Mouse (Mus musculus) right cerebral cortex, postnatal 10 days (tissue): ENCODE measurements around the gene 1810009A15Rik.
"Not testable (repeated sequence)": the region's sequence is repeated elsewhere in the genome, so short reads cannot be mapped to it uniquely, and the experiment has no call there.

Experiments
- DNase-seq, 2 experiments: peaks; one replicate each; pipeline ENCODE4 v3.0.0; 2021; ENCODE audit warnings: low spot score in 2 of 2

The 1810009A15Rik gene

GRCm38 (mm10) chr19:8888511-8889385 is at the start of gene 1810009A15Rik, which contains the start of gene Gm49416:
1810009A15Rik (plus strand) TSS chr19:8888853.
Gm49416 (plus strand) TSS chr19:8888926.
- peak; percentile 97 to 98 for DNase-seq

- DNase-seq, result peak; percentile 90 to 93
These were observed 49.3 kb upstream of the 1810009A15Rik start, which contains the start of gene Gng3 for GRCm38 (mm10) chr19:8839103-8839907. Gng3 (minus strand) TSS chr19:8839194.

GRCm38 (mm10) chr19:8839908-8840791 is 48.5 kb upstream of the 1810009A15Rik start:
- peak; percentile 81 to 87 for DNase-seq

GRCm38 (mm10) chr19:8841012-8841411 is 47.6 kb upstream of the 1810009A15Rik start:
- DNase-seq, result no peak

- no peak for DNase-seq
These were observed 45.7 kb upstream of the 1810009A15Rik start for GRCm38 (mm10) chr19:8842961-8843360.

- DNase-seq, result peak; percentile 72 to 86
These were observed 44.1 kb upstream of the 1810009A15Rik start for GRCm38 (mm10) chr19:8844371-8845129.

GRCm38 (mm10) chr19:8848356-8848755 is 40.3 kb upstream of the 1810009A15Rik start:
- no peak for DNase-seq

DNA sequence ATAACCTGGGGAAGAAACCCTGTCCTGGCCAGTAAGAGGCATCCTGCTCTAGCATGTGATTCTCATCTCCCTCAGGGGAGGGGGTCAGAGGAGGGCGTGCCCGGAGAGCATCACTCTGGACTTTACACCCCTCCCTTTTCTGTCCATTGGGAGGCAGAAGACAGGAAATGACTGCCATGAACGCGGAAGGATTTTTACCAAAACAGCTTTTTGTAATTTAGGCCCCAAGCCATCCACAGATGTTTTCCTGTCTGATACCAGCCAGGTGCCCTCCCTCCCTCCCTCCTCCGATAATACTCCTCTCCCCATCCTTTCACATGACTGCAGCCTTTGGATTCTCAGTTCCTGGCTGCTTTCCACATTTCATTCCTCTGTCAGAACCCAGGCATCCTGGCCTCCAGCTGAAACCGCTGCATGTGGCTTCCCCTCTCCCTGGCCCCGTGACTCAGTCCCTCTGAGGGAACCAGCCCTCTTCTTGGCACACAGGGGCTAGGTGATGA is 38.2 kb upstream of the 1810009A15Rik start, which contains the start of gene Lrrn4cl:
Gene Lrrn4cl, plus strand, starts transcription at position 367 of the 500 bp plus-strand sequence.
- DNase-seq, result peak in 1 of 2 experiments; percentile 47

DNA sequence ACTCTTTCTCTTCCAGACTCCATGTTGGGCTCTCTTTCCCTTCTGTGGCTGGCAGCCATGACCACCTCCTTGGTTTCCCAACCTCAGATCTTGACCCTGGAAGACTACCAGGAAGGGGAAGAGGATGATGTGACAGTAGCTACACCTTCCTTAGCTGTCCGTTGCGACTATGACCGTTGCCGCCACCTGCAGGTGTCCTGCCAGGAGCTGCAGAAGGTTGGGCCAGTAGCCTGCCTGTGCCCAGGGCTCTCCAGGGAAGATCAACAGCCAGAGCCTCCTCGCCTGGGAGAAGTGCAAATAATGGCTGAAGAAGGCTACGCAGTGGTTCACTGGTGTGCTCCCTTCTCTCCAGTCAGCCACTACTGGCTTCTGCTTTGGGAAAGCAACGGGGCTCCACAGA is 37.0 kb upstream of the 1810009A15Rik start:
- no peak for DNase-seq

DNA sequence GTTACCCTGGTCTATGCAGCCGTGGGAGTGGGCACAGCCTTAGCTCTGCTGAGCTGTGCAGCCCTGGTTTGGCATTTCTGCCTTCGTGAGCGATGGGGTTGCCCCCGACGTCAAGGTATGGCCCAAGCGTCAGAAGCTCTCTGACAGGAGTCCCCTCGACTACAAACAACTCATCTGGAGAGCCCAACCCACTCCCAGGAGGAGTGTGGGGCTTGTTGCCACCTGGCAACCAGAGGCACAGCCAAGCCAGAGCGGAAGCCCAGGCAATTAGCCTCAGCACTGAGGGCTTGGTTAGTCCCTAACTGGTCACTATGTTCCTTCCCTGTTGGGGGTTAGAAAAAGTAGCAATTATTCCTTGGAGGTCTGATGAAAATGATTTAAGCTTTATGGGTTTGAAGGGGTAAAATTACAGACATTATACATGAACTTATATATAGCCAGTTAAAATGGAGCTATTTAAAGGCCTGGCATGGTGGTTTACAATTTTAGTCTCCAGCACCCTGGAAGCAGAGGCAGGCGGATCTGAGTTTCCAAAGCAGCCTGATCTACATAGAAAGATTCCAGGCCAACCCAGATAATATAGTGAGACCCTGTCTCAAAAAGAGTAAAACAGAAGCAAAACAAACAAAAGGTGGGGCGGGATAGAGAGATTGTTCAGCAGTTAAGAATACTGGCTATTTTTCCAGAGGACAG is 36.3 kb upstream of the 1810009A15Rik start:
- peak in 1 of 2 experiments; percentile 33 for DNase-seq

- DNase-seq, result peak in 1 of 2 experiments; percentile 36
These were observed 35.5 kb upstream of the 1810009A15Rik start for GRCm38 (mm10) chr19:8853117-8853516.

DNA sequence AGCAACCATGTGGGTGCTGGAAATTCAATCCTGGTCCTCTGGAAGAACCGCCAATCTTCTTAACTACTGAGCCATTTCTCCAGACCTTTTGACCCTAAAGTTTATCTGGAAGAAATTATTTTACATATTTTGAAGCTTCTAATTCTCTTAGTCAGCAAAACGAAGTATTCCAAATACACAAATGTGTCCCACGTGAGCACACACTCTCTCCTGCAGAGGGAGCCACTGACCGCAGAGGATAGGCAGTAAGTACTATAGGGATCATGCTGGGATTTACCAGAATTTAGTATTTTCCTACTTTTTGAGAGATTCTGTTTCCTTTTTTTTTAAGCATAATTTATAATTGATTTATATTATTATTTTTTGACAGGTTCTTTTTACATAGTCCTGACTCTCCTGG is 31.0 kb upstream of the 1810009A15Rik start:
- DNase-seq, result peak in 1 of 2 experiments; percentile 56

DNA sequence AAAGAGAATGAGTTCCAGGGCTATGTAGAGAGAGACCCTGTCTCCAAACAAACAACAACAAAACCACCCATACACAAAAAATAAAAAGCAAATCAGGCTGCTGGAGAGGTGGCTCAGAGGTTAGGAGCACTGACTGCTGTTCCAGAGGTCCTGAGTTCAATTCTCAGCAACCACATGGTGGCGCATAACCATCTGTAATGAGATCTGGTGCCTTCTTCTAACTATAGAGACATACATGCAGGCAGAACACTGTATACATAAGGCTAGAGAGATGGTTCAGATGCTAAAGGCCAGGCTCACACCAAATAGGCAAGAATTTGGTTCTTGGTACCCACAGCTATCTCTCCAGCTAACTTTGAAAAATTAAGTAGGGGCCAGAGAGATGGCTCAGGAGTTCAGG is 29.6 kb upstream of the 1810009A15Rik start:
- DNase-seq, result no peak

DNA sequence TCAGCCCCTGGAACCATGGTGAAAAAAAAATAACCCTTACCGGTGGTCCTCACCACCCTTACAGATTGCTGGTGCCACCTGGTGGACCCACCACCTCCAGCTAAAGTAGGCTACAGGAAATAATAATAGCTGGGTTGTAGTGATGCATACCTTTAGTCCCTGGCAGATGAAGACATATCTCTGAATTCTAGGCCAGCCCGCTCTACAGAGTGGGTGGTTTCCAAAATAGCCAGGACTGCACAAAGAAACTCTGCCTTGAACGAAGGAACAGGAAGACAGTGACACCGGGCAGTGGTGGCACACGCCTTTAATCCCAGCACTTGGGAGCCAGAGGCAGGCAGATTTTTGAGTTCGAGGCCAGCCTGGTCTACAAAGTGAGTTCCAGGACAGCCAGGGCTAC is 24.4 kb upstream of the 1810009A15Rik start:
- DNase-seq, result no peak

GRCm38 (mm10) chr19:8870381-8870780 is 18.3 kb upstream of the 1810009A15Rik start:
- not testable (repeated sequence) for DNase-seq

DNA sequence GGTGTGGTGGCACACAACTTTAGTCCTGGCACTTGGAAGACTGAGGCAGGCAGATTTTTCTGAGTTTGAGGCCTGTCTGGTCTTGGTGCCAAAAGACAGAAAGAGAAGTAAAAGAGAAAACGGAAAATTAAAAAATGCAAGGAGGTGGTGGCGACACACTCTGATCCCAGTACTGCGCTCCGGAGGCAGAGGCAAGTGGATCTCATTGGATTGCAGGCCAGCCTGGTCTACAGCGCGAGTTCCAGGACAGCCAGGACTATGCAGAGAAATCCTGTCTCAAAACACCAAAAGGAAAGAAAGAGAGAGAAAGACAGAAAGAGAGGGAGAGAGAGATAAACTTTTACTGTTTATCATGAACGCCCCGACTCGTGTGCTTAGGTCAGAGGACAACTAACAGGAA is 17.8 kb upstream of the 1810009A15Rik start:
- DNase-seq, result no peak

- peak; percentile 99 for DNase-seq
These were observed 17.1 kb upstream of the 1810009A15Rik start, which contains the start of gene Ubxn1 for GRCm38 (mm10) chr19:8871267-8872186. Ubxn1 (plus strand) TSS chr19:8871496.

DNA sequence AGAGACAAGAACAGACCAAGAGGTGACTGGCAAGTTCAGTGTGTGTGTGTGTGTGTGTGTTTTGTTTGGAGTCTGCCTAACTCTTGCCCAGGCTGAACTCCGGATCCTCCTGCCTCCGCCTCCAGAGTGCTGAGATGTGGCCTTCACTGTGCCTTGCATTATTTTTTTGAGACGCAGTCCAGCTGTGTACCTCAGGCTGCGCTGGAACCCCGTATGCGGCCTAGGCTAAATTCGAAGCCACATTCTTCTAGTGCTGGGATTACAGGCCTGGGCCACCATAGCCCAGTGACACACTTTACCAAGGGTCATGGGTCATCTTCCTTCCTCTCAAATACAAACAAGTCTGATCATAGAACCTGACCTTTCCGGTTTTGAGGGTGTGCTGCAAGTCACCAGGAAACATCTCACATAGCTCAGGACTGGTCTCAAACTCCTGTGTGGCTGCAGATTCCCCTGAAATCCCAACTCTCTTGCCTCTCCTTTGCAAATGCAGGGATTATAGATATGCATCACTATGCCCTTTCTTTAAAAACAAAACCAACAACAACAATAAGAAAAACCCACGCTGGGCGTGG is 16.3 kb upstream of the 1810009A15Rik start:
- DNase-seq, result no peak
